Mouse (Mus musculus): ENCODE results near the gene Perm1.

DNA sequence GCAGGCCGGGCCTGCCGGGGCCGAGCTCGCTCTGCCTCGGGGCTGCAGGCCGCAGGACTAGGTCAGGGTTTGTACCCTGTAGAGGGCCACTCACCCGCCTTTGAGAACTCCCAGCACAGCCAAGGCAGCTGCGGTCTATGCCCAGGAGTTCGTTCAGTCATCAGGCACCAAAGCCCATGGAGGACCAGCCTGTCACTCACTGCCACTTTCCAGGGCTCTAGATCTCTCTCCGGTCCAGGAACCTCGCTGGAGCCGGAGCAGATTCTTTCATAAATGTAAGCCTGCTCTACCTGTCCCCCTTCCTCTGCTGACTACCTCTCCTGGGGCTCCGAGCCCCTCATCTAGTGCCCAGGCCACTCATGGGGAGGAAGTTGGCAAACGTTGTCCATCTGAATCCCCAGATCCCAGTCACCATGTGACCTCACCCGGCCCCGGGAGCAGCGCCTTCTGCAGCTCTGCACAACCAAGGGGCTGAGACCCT lies 18.4 kb downstream of the Perm1 start:
- TF ChIP-seq HCFC1 (IDR thresholded peaks at IDR 0.05; ENCODE audit: borderline replicate concordance, insufficient read depth, low read length) (no peak), ZNF384 (IDR thresholded peaks at IDR 0.05; ENCODE audit: low read depth, low read length) (no peak), MAFK (IDR thresholded peaks at IDR 0.05; ENCODE audit: insufficient read depth, low read depth, low read length) (no peak), CHD2 (IDR thresholded peaks at IDR 0.05; ENCODE audit: low read depth, low read length) (no peak), ZC3H11A (IDR thresholded peaks at IDR 0.05; ENCODE audit: borderline replicate concordance, low read depth, low read length) (no peak)

Measured in ES-E14 (cell line).